ENCODE assay signal across 24 mouse cellular contexts in genomic region chr15:11774717-11775116, GRCm38 (mm10).
DNase-seq lines count a peak whose midpoint lies in the region; ATAC-seq and TF ChIP-seq lines count a peak whose summit lies in the region.
"Had no signal": no experiment of that assay in that cellular context is flagged by ENCODE, and none has a peak within 500 bp of the region (broad histone marks: within the 10 kb centered on the region; RNA-seq: fewer than 3 reads in every experiment).

No protein-coding gene starts in this region.

- ATAC-seq in hindbrain, embryonic 11.5 days (ENCODE audit: low FRiP score) = no peak
- no peak for ATAC-seq in hindbrain, postnatal 0 days
- peak; percentile 72; the same call in 1 of the 2 replicates for ATAC-seq in embryonic facial prominence, embryonic 14.5 days (ENCODE audit: low read depth)
- peak; percentile 55; the same call in 1 of the 2 replicates for ATAC-seq in limb, embryonic 14.5 days (ENCODE audit: low FRiP score, low read depth)
- no peak for ATAC-seq in liver, postnatal 0 days
- ATAC-seq: activated CD4-positive, CD25-positive, alpha-beta regulatory T cell, adult 4 months; forebrain, embryonic 14.5 days; inflammation-experienced regulatory T-cells, adult 6 months; intestine, postnatal 0 days; Patski had no signal

- no peak overlapping the region for H3K4me2 ChIP-seq in hindbrain, embryonic 11.5 days (replicated peaks; ENCODE audit: low read depth, low read length)
- H3K4me2 ChIP-seq in hindbrain, postnatal 0 days (ENCODE audit: low read depth, low read length) = no peak overlapping the region
- H3K4me2 ChIP-seq in embryonic facial prominence, embryonic 14.5 days (ENCODE audit: low read depth, low read length) = no peak overlapping the region
- no peak overlapping the region for H3K4me2 ChIP-seq in limb, embryonic 14.5 days (replicated peaks; ENCODE audit: low read depth, low read length, severe bottlenecking)
- H3K4me2 ChIP-seq in liver, postnatal 0 days (ENCODE audit: low read depth, low read length) = no peak overlapping the region
- H3K4me2 ChIP-seq: embryonic facial prominence, embryonic 13.5 days; heart, embryonic 11.5 days; heart, embryonic 15.5 days; hindbrain, embryonic 14.5 days had no signal

- peak; percentile 10 for DNase-seq in hindbrain, embryonic 11.5 days (ENCODE audit: low spot score)
- DNase-seq in hindbrain, postnatal 0 days (ENCODE audit: low spot score) = no peak
- peak; percentile 68 for DNase-seq in embryo, embryonic 11 days
- peak; percentile 75 for DNase-seq in embryonic facial prominence, embryonic 14.5 days (ENCODE audit: low spot score)
- DNase-seq in limb, embryonic 14.5 days (ENCODE audit: low spot score) = peak; percentile 40
- DNase-seq in right cerebral cortex, postnatal 4 days = no peak
- no peak for DNase-seq in cerebellum, postnatal 10 days
- DNase-seq in liver, postnatal 0 days = no peak
- DNase-seq: adrenal gland, postnatal 25 days; cerebellum, adult 18-20 months; cerebellum, adult 9-11 months; gastrocnemius, postnatal 10 days; heart, adult 18-20 months; heart, postnatal 14 days had no signal

- H3K9me3 ChIP-seq in hindbrain, embryonic 11.5 days (ENCODE audit: control insufficient read depth, low read length) = no peaks in the 10 kb centered on the region
- H3K9me3 ChIP-seq in hindbrain, postnatal 0 days (ENCODE audit: low read length) = no peaks in the 10 kb centered on the region
- no peaks in the 10 kb centered on the region for H3K9me3 ChIP-seq in embryonic facial prominence, embryonic 14.5 days (ENCODE audit: control insufficient read depth, low read length)
- H3K9me3 ChIP-seq in limb, embryonic 14.5 days (ENCODE audit: control insufficient read depth, low read length) = no peaks in the 10 kb centered on the region
- H3K9me3 ChIP-seq in liver, postnatal 0 days (ENCODE audit: low read length) = no peaks in the 10 kb centered on the region
- H3K9me3 ChIP-seq: embryonic facial prominence, embryonic 13.5 days; forebrain, embryonic 10.5 days; heart, embryonic 15.5 days had no signal

- no peak for TF ChIP-seq POLR2A in limb, embryonic 14.5 days (IDR thresholded peaks at IDR 0.05; ENCODE audit: borderline replicate concordance, extremely low read depth, insufficient read depth, insufficient read length)

- no peak for TF ChIP-seq CTCF in hindbrain, postnatal 0 days (IDR thresholded peaks at IDR 0.05; ENCODE audit: low read depth)
- TF ChIP-seq CTCF in liver, postnatal 0 days (IDR thresholded peaks at IDR 0.05; ENCODE audit: low read depth) = no peak

- TF ChIP-seq EP300 in liver, postnatal 0 days (IDR thresholded peaks at IDR 0.05; ENCODE audit: low read depth) = no peak

- no peaks in the 10 kb centered on the region for H3K36me3 ChIP-seq in hindbrain, embryonic 11.5 days (ENCODE audit: control insufficient read depth, insufficient read depth, low read length)
- H3K36me3 ChIP-seq in hindbrain, postnatal 0 days (ENCODE audit: insufficient read depth, low read length) = no peaks in the 10 kb centered on the region
- H3K36me3 ChIP-seq in embryonic facial prominence, embryonic 14.5 days (ENCODE audit: control insufficient read depth, insufficient read depth, low read length) = no peaks in the 10 kb centered on the region
- H3K36me3 ChIP-seq in limb, embryonic 14.5 days (ENCODE audit: control insufficient read depth, insufficient read depth, low read length) = no peaks in the 10 kb centered on the region
- H3K36me3 ChIP-seq in liver, postnatal 0 days (replicated peaks; ENCODE audit: insufficient read depth, low read length) = no peaks in the 10 kb centered on the region
- H3K36me3 ChIP-seq: embryonic facial prominence, embryonic 13.5 days; forebrain, embryonic 10.5 days; heart, embryonic 15.5 days had no signal

- no peak overlapping the region for H3K4me3 ChIP-seq in hindbrain, embryonic 11.5 days (ENCODE audit: low read depth, low read length)
- no peak overlapping the region for H3K4me3 ChIP-seq in hindbrain, postnatal 0 days (ENCODE audit: low read length)
- H3K4me3 ChIP-seq in embryonic facial prominence, embryonic 14.5 days (ENCODE audit: low read depth, low read length) = no peak overlapping the region
- H3K4me3 ChIP-seq in limb, embryonic 14.5 days (replicated peaks; ENCODE audit: low read length) = no peak overlapping the region
- H3K4me3 ChIP-seq in liver, postnatal 0 days (ENCODE audit: low read depth, low read length) = no peak overlapping the region
- H3K4me3 ChIP-seq: embryonic facial prominence, embryonic 13.5 days; forebrain, embryonic 10.5 days; heart, embryonic 15.5 days had no signal

- no peaks in the 10 kb centered on the region for H3K27me3 ChIP-seq in hindbrain, embryonic 11.5 days (ENCODE audit: control insufficient read depth, insufficient read depth, low read length)
- no peaks in the 10 kb centered on the region for H3K27me3 ChIP-seq in hindbrain, postnatal 0 days (ENCODE audit: insufficient read depth, low read length)
- no peaks in the 10 kb centered on the region for H3K27me3 ChIP-seq in embryonic facial prominence, embryonic 14.5 days (replicated peaks; ENCODE audit: control insufficient read depth, insufficient read depth, low read length)
- no peaks in the 10 kb centered on the region for H3K27me3 ChIP-seq in limb, embryonic 14.5 days (ENCODE audit: control insufficient read depth, insufficient read depth, low read length)
- no peaks in the 10 kb centered on the region for H3K27me3 ChIP-seq in liver, postnatal 0 days (ENCODE audit: insufficient read depth, low read length)
- H3K27me3 ChIP-seq: heart, embryonic 15.5 days; Patski had no signal

- H3K9ac ChIP-seq in hindbrain, embryonic 11.5 days (ENCODE audit: low read depth, low read length) = no peak overlapping the region
- H3K9ac ChIP-seq in hindbrain, postnatal 0 days (replicated peaks; ENCODE audit: low read length) = no peak overlapping the region
- no peak overlapping the region for H3K9ac ChIP-seq in embryonic facial prominence, embryonic 14.5 days (ENCODE audit: low read depth, low read length)
- no peak overlapping the region for H3K9ac ChIP-seq in limb, embryonic 14.5 days (ENCODE audit: low read depth, low read length, severe bottlenecking)
- H3K9ac ChIP-seq in liver, postnatal 0 days (replicated peaks) = no peak overlapping the region
- H3K9ac ChIP-seq: embryonic facial prominence, embryonic 13.5 days; heart, embryonic 15.5 days; hindbrain, embryonic 14.5 days had no signal

- no peak overlapping the region for H3K27ac ChIP-seq in hindbrain, embryonic 11.5 days (ENCODE audit: low read depth, low read length)
- no peak overlapping the region for H3K27ac ChIP-seq in hindbrain, postnatal 0 days
- H3K27ac ChIP-seq in embryonic facial prominence, embryonic 14.5 days (replicated peaks; ENCODE audit: low read depth, low read length) = no peak overlapping the region
- H3K27ac ChIP-seq in limb, embryonic 14.5 days (replicated peaks; ENCODE audit: low read depth, low read length) = no peak overlapping the region
- H3K27ac ChIP-seq in liver, postnatal 0 days (ENCODE audit: low read depth) = no peak overlapping the region
- H3K27ac ChIP-seq: embryonic facial prominence, embryonic 13.5 days; forebrain, embryonic 10.5 days; heart, embryonic 15.5 days; hindbrain, embryonic 14.5 days had no signal

- H3K4me1 ChIP-seq in hindbrain, embryonic 11.5 days (replicated peaks; ENCODE audit: control insufficient read depth, insufficient read depth, low read length) = no peaks in the 10 kb centered on the region
- no peaks in the 10 kb centered on the region for H3K4me1 ChIP-seq in hindbrain, postnatal 0 days (ENCODE audit: insufficient read depth, low read length)
- 0 out of 2 replicates have a peak, but pooled peaks cover 3% of the 10 kb centered on the region for H3K4me1 ChIP-seq in embryonic facial prominence, embryonic 14.5 days (ENCODE audit: control insufficient read depth, insufficient read depth, low read length)
- 0 out of 2 replicates have a peak, but pooled peaks cover 4% of the 10 kb centered on the region for H3K4me1 ChIP-seq in limb, embryonic 14.5 days (ENCODE audit: control insufficient read depth, insufficient read depth, low read length)
- no peaks in the 10 kb centered on the region for H3K4me1 ChIP-seq in liver, postnatal 0 days (ENCODE audit: insufficient read depth)
- H3K4me1 ChIP-seq: embryonic facial prominence, embryonic 13.5 days; forebrain, embryonic 10.5 days; heart, embryonic 15.5 days had no signal

- 47% methylated on average over 5 of the region's 5 CpGs for WGBS in hindbrain, embryonic 11.5 days
- WGBS in hindbrain, postnatal 0 days = 61% methylated on average over 5 of the region's 5 CpGs
- WGBS in embryonic facial prominence, embryonic 14.5 days = 17% methylated on average over 5 of the region's 5 CpGs
- 12% methylated on average over 5 of the region's 5 CpGs for WGBS in limb, embryonic 14.5 days
- WGBS in liver, postnatal 0 days (ENCODE audit: insufficient replicate concordance) = 70% methylated on average over 5 of the region's 5 CpGs

Comparison
In these comparisons a context has a peak if more than half of its experiments do, and no peak if none do; other contexts are left out.
1. DNase-seq: peak in hindbrain, embryonic 11.5 days (single experiment), embryo, embryonic 11 days (single experiment), embryonic facial prominence, embryonic 14.5 days (single experiment) and limb, embryonic 14.5 days (single experiment); none in hindbrain, postnatal 0 days (single experiment), right cerebral cortex, postnatal 4 days (single experiment), cerebellum, postnatal 10 days (0 of 2) and liver, postnatal 0 days (single experiment).
2. ATAC-seq: peak in embryonic facial prominence, embryonic 14.5 days (single experiment) and limb, embryonic 14.5 days (single experiment); none in hindbrain, embryonic 11.5 days (single experiment), hindbrain, postnatal 0 days (single experiment) and liver, postnatal 0 days (single experiment).